Mouse (Mus musculus) midbrain, embryonic 10.5 days (tissue): ENCODE measurements around the gene Nisch. TPM values are rescaled to one million over a fixed set of nuclear protein-coding genes. Genes with fewer than 3 reads are reported as not detected.

ENCODE experiments used
- DNase-seq: peaks from one replicate; pipeline ENCODE4 v3.0.0-alpha.2; 2017; ENCODE audit warnings: low spot score
- H3K27ac ChIP-seq: fragments of 300-500 bp; sonication (generic); replicated peaks from 2 replicates; pipeline ENCODE4 v1.5.1; 2016; ENCODE audit warnings: mild to moderate bottlenecking
- H3K27me3 ChIP-seq: fragments of 300-500 bp; sonication (generic); 2 replicates; pipeline ENCODE4 v1.6.1; 2016; ENCODE audit warnings: low read depth, mild to moderate bottlenecking; ENCODE audit not compliant: poor library complexity, severe bottlenecking
- H3K36me3 ChIP-seq: fragments of 300-500 bp; sonication (generic); 2 replicates; pipeline ENCODE4 v1.6.1; 2016; ENCODE audit warnings: mild to moderate bottlenecking, moderate library complexity
- H3K4me1 ChIP-seq: fragments of 300-500 bp; sonication (generic); 2 replicates; pipeline ENCODE4 v1.6.1; 2016
- H3K4me3 ChIP-seq: fragments of 300-500 bp; sonication (generic); 2 replicates; pipeline ENCODE4 v1.5.1; 2016; ENCODE audit warnings: mild to moderate bottlenecking, moderate library complexity
- H3K9me3 ChIP-seq: fragments of 300-500 bp; sonication (generic); replicated peaks from 2 replicates; pipeline ENCODE4 v1.6.1; 2016; ENCODE audit warnings: mild to moderate bottlenecking
- WGBS: fragments of 180-500 bp; shearing (Covaris S2); methylation state at CpG from one replicate; pipeline ENCODE4 v1.1.7; 2016; 5-methylcytosine and 5-hydroxymethylcytosine counted together
- polyA plus RNA-seq: library from polyadenylated mRNA; unstranded; fragments of >200 nt; fragmentation: Nextera tagmentation; extraction: Ambion mirVana; gene quantifications from 2 replicates; pipeline ENCODE4 v1.2.1, GENCODE M21; 2016

Gene Nisch
- polyA plus RNA-seq, 1 experiment from 2014 or later = 391 TPM

DNA sequence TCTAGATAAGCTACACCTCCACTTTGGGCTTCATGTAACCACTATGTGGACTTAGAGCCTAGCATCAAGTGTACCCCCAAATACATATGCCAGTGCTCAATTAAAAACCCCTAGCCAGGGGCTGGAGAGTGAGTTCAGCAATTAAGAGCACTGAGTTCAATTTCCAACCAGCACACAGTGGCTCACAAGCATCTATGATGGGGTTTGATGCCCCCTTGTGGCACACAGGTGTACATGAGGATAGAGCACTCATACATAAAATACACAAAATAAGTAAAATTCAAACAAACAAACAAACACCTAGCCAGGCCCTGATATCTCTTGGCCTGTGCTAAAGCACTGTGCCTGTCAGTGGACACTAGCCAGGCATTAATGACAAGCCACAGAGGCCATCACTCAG, 20.8 kb downstream of the Nisch start:
- Histone ChIP-seq H3K9me3 (no peaks in the 10 kb centered on the region), H3K4me1 (peaks cover 6% of the 10 kb centered on the region; the same call in 1 of the 2 replicates), H3K27me3 (no peaks in the 10 kb centered on the region), H3K36me3 (peaks cover 99% of the 10 kb centered on the region), H3K4me3 (no peak overlapping the region), H3K27ac (no peak overlapping the region)
- DNase-seq = no peak

DNA sequence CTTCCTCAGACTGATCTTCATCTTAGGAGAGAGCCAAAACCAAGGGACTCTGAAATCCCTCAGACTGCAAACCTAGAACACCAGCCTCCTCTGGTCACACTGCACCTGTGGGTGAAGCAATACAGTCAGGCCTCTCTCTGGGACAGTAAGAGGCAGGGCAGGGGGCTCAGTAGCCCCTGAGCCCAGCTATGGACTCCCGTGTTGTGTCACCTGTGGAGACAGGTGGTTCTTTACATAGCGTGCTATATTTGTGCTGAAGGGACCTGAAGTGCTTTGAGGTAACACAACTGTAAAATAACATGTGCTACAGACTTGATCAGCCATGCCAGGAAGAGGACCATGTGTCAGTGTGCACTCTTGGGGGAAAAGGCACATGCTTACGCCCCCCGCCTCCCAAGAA, 21.2 kb downstream of the Nisch start:
- Histone ChIP-seq H3K4me1 (peaks cover 6% of the 10 kb centered on the region; the same call in 1 of the 2 replicates), H3K4me3 (no peak overlapping the region), H3K27me3 (no peaks in the 10 kb centered on the region), H3K27ac (no peak overlapping the region), H3K9me3 (no peaks in the 10 kb centered on the region), H3K36me3 (peaks cover 99% of the 10 kb centered on the region)
- no peak for DNase-seq
- 92% methylated on average over 4 of the region's 4 CpGs for WGBS

GRCm38 (mm10) chr14:31194891-31195513, 21.7 kb downstream of the Nisch start:
- no peaks in the 10 kb centered on the region for H3K9me3 ChIP-seq
- no peak overlapping the region for H3K27ac ChIP-seq
- H3K4me1 ChIP-seq = peaks cover 6% of the 10 kb centered on the region
- H3K27me3 ChIP-seq = no peaks in the 10 kb centered on the region
- no peak for DNase-seq
- H3K36me3 ChIP-seq = peaks cover 99% of the 10 kb centered on the region
- H3K4me3 ChIP-seq = no peak overlapping the region
- WGBS = 93% methylated on average over 14 of the region's 14 CpGs

GRCm38 (mm10) chr14:31194441-31194840, 22.3 kb downstream of the Nisch start:
- peaks cover 12% of the 10 kb centered on the region for H3K4me1 ChIP-seq
- H3K27ac ChIP-seq = no peak overlapping the region
- WGBS = 98% methylated on average over 2 of the region's 2 CpGs
- H3K9me3 ChIP-seq = no peaks in the 10 kb centered on the region
- H3K27me3 ChIP-seq = no peaks in the 10 kb centered on the region
- no peak overlapping the region for H3K4me3 ChIP-seq
- no peak for DNase-seq
- peaks cover 99% of the 10 kb centered on the region for H3K36me3 ChIP-seq

DNA sequence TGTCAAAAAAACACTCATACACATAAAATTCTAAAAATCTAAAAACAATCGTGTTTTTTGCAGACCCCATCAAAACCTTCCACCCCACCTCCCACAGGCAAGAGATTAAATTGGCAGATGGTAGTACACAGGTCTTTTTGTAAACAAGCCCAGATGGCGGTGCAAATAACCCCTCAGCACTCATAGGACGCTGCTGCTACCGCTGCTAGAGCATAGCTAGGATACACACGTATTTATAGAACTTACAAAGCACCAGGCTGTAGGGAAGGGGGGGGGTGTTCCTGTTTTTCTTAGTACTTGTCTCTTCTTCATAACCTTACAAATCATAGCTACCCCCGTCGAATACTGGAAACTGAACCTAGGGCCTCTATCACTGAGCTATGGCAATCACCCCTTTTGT, 23.0 kb downstream of the Nisch start:
- no peaks in the 10 kb centered on the region for H3K9me3 ChIP-seq
- H3K4me3 ChIP-seq = no peak overlapping the region
- H3K36me3 ChIP-seq = peaks cover 99% of the 10 kb centered on the region
- H3K27ac ChIP-seq = no peak overlapping the region
- H3K27me3 ChIP-seq = no peaks in the 10 kb centered on the region
- no peak for DNase-seq
- peaks cover 18% of the 10 kb centered on the region for H3K4me1 ChIP-seq
- 93% methylated on average over 7 of the region's 7 CpGs for WGBS

DNA sequence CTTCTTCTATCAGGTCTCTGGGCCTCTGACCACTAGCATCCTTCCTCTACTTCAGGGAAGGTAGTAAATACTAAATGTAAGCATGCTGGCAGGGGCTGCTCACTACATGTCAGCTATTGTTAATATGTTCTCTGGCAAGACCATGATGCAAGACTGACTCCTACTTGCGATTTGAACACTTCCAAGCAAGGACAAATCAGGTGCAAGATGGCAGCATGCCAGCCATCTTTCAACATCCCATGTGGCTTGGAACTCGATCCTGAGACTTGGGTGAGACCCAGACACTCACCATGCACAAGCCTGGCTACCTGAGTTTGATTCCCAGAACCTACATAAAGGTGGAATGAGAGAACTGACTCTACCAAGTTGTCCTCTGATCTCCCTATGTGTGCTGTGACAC, 24.8 kb downstream of the Nisch start:
- DNase-seq = no peak
- WGBS = 95% methylated on average over 2 of the region's 2 CpGs
- peaks cover 99% of the 10 kb centered on the region for H3K36me3 ChIP-seq

GRCm38 (mm10) chr14:31189348-31189747, 27.4 kb downstream of the Nisch start:
- H3K27me3 ChIP-seq = no peaks in the 10 kb centered on the region
- no peak for DNase-seq
- H3K36me3 ChIP-seq = peaks cover 100% of the 10 kb centered on the region
- H3K4me1 ChIP-seq = peaks cover 16% of the 10 kb centered on the region
- H3K4me3 ChIP-seq = no peak overlapping the region
- 92% methylated on average over 3 of the region's 3 CpGs for WGBS
- no peaks in the 10 kb centered on the region for H3K9me3 ChIP-seq
- H3K27ac ChIP-seq = peak overlapping the region; percentile 55

More for the DNA sequence above, 24.8 kb downstream of the Nisch start:
- H3K27me3 ChIP-seq = no peaks in the 10 kb centered on the region
- peaks cover 16% of the 10 kb centered on the region for H3K4me1 ChIP-seq
- no peaks in the 10 kb centered on the region for H3K9me3 ChIP-seq
- H3K4me3 ChIP-seq = no peak overlapping the region
- no peak overlapping the region for H3K27ac ChIP-seq

DNA sequence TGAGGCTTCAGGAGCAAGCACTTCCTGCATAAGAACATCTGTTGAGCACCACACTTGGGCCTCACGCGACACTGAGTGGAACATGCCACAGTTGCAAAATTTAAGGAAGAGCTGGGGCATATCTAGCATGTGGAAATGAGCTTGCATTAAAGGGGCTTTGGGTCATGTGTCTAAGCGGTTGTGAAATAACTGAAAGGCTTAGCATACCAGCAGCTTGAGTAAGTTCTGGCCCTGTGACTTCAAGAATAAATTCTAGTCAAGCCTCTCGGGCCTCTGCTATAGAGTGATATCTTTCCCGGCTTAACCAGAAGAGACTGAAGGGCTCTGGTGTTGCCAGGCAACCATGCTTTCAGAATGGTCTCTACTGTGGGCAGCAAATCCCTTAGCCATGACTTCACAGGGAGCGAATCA, 28.0 kb downstream of the Nisch start:
- Histone ChIP-seq H3K36me3 (peaks cover 100% of the 10 kb centered on the region), H3K9me3 (no peaks in the 10 kb centered on the region), H3K27ac (peak overlapping the region; percentile 24; the same call in 1 of the 2 replicates), H3K27me3 (no peaks in the 10 kb centered on the region), H3K4me1 (peaks cover 16% of the 10 kb centered on the region), H3K4me3 (no peak overlapping the region)
- peak; percentile 59 for DNase-seq
- 55% methylated on average over 6 of the region's 6 CpGs for WGBS

- WGBS = 95% methylated on average over 4 of the region's 4 CpGs
- Histone ChIP-seq H3K4me1 (peaks cover 16% of the 10 kb centered on the region), H3K36me3 (peaks cover 100% of the 10 kb centered on the region), H3K27me3 (no peaks in the 10 kb centered on the region), H3K9me3 (no peaks in the 10 kb centered on the region), H3K4me3 (no peak overlapping the region), H3K27ac (no peak overlapping the region)
- no peak for DNase-seq
Measured at GRCm38 (mm10) chr14:31186656-31187055, 30.1 kb downstream of the Nisch start.

DNA sequence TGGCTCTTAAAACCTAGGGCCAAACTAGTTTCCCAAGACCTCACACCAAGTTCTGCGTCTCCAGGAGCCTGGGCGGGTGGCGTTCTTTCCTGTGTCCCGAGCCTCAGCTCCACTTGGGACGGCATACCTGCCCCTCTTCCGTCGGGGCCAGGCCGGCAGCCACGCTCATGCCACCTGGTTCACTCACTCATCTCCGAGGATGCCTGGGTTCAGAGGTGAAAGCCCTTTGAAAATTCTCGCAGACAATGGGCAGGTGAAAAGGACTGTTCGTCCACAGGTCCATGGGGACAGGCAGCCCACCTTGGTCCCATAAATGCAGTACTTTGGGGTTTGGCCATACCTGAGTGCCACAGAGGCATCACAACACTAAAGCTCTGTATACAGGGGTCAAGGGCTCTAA, 32.6 kb downstream of the Nisch start:
- Histone ChIP-seq H3K27ac (no peak overlapping the region), H3K4me1 (peaks cover 8% of the 10 kb centered on the region), H3K4me3 (no peak overlapping the region), H3K9me3 (no peaks in the 10 kb centered on the region), H3K36me3 (peaks cover 100% of the 10 kb centered on the region), H3K27me3 (no peaks in the 10 kb centered on the region)
- DNase-seq = no peak
- WGBS = 95% methylated on average over 12 of the region's 12 CpGs

GRCm38 (mm10) chr14:31183541-31183940, 33.2 kb downstream of the Nisch start:
- Histone ChIP-seq H3K4me3 (no peak overlapping the region), H3K27me3 (no peaks in the 10 kb centered on the region), H3K27ac (no peak overlapping the region), H3K4me1 (peaks cover 2% of the 10 kb centered on the region), H3K9me3 (no peaks in the 10 kb centered on the region), H3K36me3 (peaks cover 100% of the 10 kb centered on the region)
- WGBS = 95% methylated on average over 5 of the region's 5 CpGs
- no peak for DNase-seq

- H3K27ac ChIP-seq = no peak overlapping the region
- H3K4me1 ChIP-seq = no peaks in the 10 kb centered on the region
- no peak overlapping the region for H3K4me3 ChIP-seq
- H3K36me3 ChIP-seq = peaks cover 100% of the 10 kb centered on the region
- 74% methylated on average over 2 of the region's 2 CpGs for WGBS
- H3K9me3 ChIP-seq = no peaks in the 10 kb centered on the region
- no peaks in the 10 kb centered on the region for H3K27me3 ChIP-seq
- DNase-seq = no peak
Measured at GRCm38 (mm10) chr14:31182786-31183290, 33.9 kb downstream of the Nisch start.

- no peaks in the 10 kb centered on the region for H3K9me3 ChIP-seq
- no peaks in the 10 kb centered on the region for H3K4me1 ChIP-seq
- 90% methylated on average over 4 of the region's 4 CpGs for WGBS
- H3K27ac ChIP-seq = no peak overlapping the region
- H3K36me3 ChIP-seq = peaks cover 100% of the 10 kb centered on the region
- H3K4me3 ChIP-seq = no peak overlapping the region
- no peaks in the 10 kb centered on the region for H3K27me3 ChIP-seq
- no peak for DNase-seq
Measured at GRCm38 (mm10) chr14:31181512-31181911, 35.2 kb downstream of the Nisch start.
